Mouse (Mus musculus): ENCODE data around the gene Ctf1.
"Not testable (repeated sequence)": the region's sequence is repeated elsewhere in the genome, so short reads cannot be mapped to it uniquely, and the experiment has no call there.

DNA sequence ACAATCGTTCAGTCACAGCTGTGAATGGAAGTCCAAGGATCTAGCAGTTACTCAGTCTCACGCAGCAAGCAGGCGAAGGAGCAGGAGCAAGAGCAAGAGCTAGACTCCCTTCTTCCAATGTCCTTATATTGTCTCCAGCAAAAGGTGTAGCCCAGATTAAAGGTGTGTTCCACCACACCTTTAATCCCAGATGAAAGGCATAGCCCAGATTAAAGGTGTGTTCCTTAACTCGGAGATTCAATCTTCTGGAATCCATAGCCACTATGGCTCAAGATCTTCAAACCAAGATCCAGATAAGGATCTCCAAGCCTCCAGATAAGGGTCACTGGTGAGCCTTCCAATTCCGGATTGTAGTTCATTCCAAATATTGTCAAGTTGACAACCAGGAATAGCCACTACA, 19.5 kb downstream of the Ctf1 start, which contains the start of gene Ctf2:
- not testable (repeated sequence) for TF ChIP-seq CTCF (conservative IDR thresholded peaks at IDR 0.05; ENCODE audit: low read length); POU5F1 (IDR thresholded peaks at IDR 0.05; ENCODE audit: borderline replicate concordance, low read length); NANOG (IDR thresholded peaks at IDR 0.05; ENCODE audit: borderline replicate concordance, low read length)

Measured in E14TG2a.4 (cell line).